ENCODE assay signal across 9 mouse cellular contexts in the genomic region with DNA sequence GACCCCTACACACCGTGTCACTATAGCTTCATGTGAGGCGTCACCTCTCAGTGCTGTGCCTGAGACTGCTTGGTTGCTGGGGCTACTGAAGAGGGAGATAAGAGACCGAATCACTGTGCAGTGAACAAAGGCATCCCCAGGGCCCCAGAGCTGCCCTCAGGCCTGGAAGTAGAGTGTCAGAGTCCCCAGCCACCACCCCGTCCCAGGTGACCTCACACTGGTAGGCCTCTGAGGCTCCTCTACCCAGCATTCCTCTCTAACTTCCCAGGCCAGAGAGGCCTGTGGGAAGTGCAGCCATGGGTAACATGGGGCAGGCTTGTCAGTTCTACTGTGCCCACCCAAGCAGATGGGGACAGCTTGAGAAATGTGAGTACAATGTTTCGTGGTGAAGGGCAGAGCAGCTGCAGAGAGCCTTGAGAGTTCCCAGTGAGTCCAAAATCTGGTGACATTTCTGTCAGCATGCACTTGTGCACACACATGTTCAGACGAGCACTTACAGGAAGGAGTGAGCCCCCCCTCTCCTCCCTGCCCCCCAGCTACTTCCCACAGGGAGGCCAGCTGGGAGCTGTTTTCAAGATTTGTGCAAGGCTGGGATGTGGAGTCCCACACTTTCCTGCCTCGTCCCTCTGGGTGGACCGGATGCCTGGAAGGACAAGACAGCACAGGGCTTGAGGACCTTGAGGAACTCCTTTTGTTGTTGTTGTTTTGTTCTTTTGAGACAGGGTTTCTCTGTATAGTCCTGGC. TPM values are rescaled to one million over a fixed set of nuclear protein-coding genes. Genes with fewer than 3 reads are reported as not detected.
A peak's percentile ranks its signal among the peaks of the same experiment; 100 is the strongest.
DNase-seq lines count a peak whose midpoint lies in the region; ATAC-seq and TF ChIP-seq lines count a peak whose summit lies in the region.
"Had no signal": no experiment of that assay in that cellular context is flagged by ENCODE, and none has a peak within 500 bp of the region (broad histone marks: within the 10 kb centered on the region; RNA-seq: fewer than 3 reads in every experiment).

No protein-coding gene starts in this region.

- H3K27me3 ChIP-seq in kidney, postnatal 0 days (ENCODE audit: insufficient read depth, low read length) = no peaks in the 10 kb centered on the region
- H3K27me3 ChIP-seq in embryonic facial prominence, embryonic 12.5 days = no peaks in the 10 kb centered on the region
- H3K27me3 ChIP-seq in limb, embryonic 14.5 days (ENCODE audit: control insufficient read depth, insufficient read depth, low read length) = no peaks in the 10 kb centered on the region

- H3K27ac ChIP-seq in kidney, postnatal 0 days = peak overlapping the region; percentile 36; the same call in 1 of the 2 replicates
- peak overlapping the region; percentile 52 for H3K27ac ChIP-seq in embryonic facial prominence, embryonic 12.5 days
- peak overlapping the region; percentile 2; the same call in 1 of the 2 replicates for H3K27ac ChIP-seq in limb, embryonic 14.5 days (replicated peaks; ENCODE audit: low read depth, low read length)

- H3K4me1 ChIP-seq in kidney, postnatal 0 days (replicated peaks; ENCODE audit: insufficient read depth, low read length) = peaks cover 14% of the 10 kb centered on the region
- H3K4me1 ChIP-seq in embryonic facial prominence, embryonic 12.5 days = peaks cover 23% of the 10 kb centered on the region
- peaks cover 15% of the 10 kb centered on the region for H3K4me1 ChIP-seq in limb, embryonic 14.5 days (ENCODE audit: control insufficient read depth, insufficient read depth, low read length)

- 0 out of 2 replicates have a peak, but pooled peaks cover 4% of the 10 kb centered on the region for H3K36me3 ChIP-seq in kidney, postnatal 0 days (ENCODE audit: insufficient read depth, low read length)
- no peaks in the 10 kb centered on the region for H3K36me3 ChIP-seq in embryonic facial prominence, embryonic 12.5 days
- H3K36me3 ChIP-seq in limb, embryonic 14.5 days (ENCODE audit: control insufficient read depth, insufficient read depth, low read length) = 0 out of 2 replicates have a peak, but pooled peaks cover 4% of the 10 kb centered on the region

- no peaks in the 10 kb centered on the region for H3K9me3 ChIP-seq in kidney, postnatal 0 days (replicated peaks; ENCODE audit: low read length)
- no peaks in the 10 kb centered on the region for H3K9me3 ChIP-seq in embryonic facial prominence, embryonic 12.5 days
- no peaks in the 10 kb centered on the region for H3K9me3 ChIP-seq in limb, embryonic 14.5 days (ENCODE audit: control insufficient read depth, low read length)

- DNase-seq in heart, adult 11 months = peak; percentile 91
- no peak for DNase-seq in heart, adult 9 months (ENCODE audit: low spot score in 2 of 2)
- no peak for DNase-seq in kidney, postnatal 0 days (ENCODE audit: low spot score)
- no peak for DNase-seq in kidney, postnatal 14 days
- DNase-seq in limb, embryonic 14.5 days (ENCODE audit: low spot score) = no peak
- DNase-seq in cerebellum, postnatal 25 days = no peak
- DNase-seq: thymus, adult 2 months had no signal

- TF ChIP-seq CTCF in kidney, postnatal 0 days (IDR thresholded peaks at IDR 0.05; ENCODE audit: low read depth) = no peak

- no peak for TF ChIP-seq POLR2A in limb, embryonic 14.5 days (IDR thresholded peaks at IDR 0.05; ENCODE audit: borderline replicate concordance, extremely low read depth, insufficient read depth, insufficient read length)

- H3K4me2 ChIP-seq in kidney, postnatal 0 days (ENCODE audit: low read length) = no peak overlapping the region
- no peak overlapping the region for H3K4me2 ChIP-seq in embryonic facial prominence, embryonic 12.5 days (replicated peaks)
- H3K4me2 ChIP-seq in limb, embryonic 14.5 days (replicated peaks; ENCODE audit: low read depth, low read length, severe bottlenecking) = no peak overlapping the region

- 57% methylated on average over 8 of the region's 8 CpGs for WGBS in kidney, postnatal 0 days
- WGBS in embryonic facial prominence, embryonic 12.5 days = 65% methylated on average over 8 of the region's 8 CpGs
- WGBS in limb, embryonic 14.5 days = 70% methylated on average over 8 of the region's 8 CpGs

- H3K4me3 ChIP-seq in kidney, postnatal 0 days (replicated peaks; ENCODE audit: low read depth, low read length) = no peak overlapping the region
- no peak overlapping the region for H3K4me3 ChIP-seq in embryonic facial prominence, embryonic 12.5 days
- no peak overlapping the region for H3K4me3 ChIP-seq in limb, embryonic 14.5 days (replicated peaks; ENCODE audit: low read length)

- ATAC-seq in kidney, postnatal 0 days (replicated peaks; ENCODE audit: low FRiP score, low read depth) = 0 out of 2 replicates have a peak, but pooled peaks have one; percentile 42
- no peak for ATAC-seq in embryonic facial prominence, embryonic 12.5 days (ENCODE audit: insufficient number of reproducible peaks, insufficient read depth, low FRiP score, low TSS enrichment)
- ATAC-seq in limb, embryonic 14.5 days (ENCODE audit: low FRiP score, low read depth) = peak; percentile 48
- no peak for ATAC-seq in erythroid progenitor cell, adult 5-6 weeks (replicated peaks; ENCODE audit: low FRiP score, poor library complexity, severe bottlenecking)

- H3K9ac ChIP-seq in kidney, postnatal 0 days (ENCODE audit: low read depth, low read length) = no peak overlapping the region
- no peak overlapping the region for H3K9ac ChIP-seq in embryonic facial prominence, embryonic 12.5 days
- no peak overlapping the region for H3K9ac ChIP-seq in limb, embryonic 14.5 days (ENCODE audit: low read depth, low read length, severe bottlenecking)

RNA-seq across cellular contexts. Expression of a gene that starts 37.0 kb away (rescaled TPM):
- polyA plus RNA-seq in kidney, postnatal 0 days (2015; fragmentation: Nextera tagmentation; extraction: Ambion mirVana) = 5.7 and 7.1 TPM in 2 replicates
- polyA plus RNA-seq in embryonic facial prominence, embryonic 12.5 days (2016; fragmentation: Nextera tagmentation; extraction: Ambion mirVana) = 7.6 and 7.9 TPM in 2 replicates
- 36.7 and 46.7 TPM in 2 replicates for polyA plus RNA-seq in limb, embryonic 14.5 days (2012; rRNA removed)
- 11.4 and 11.5 TPM in 2 replicates for polyA plus RNA-seq in limb, embryonic 14.5 days (2014; fragmentation: Nextera tagmentation; extraction: Ambion mirVana)
- total RNA-seq in erythroid progenitor cell, adult 5-6 weeks (2015; ENCODE audit: low replicate concordance) = 15.9 and 18.4 TPM in 2 replicates
- 13.5 and 13.7 TPM in 2 replicates for total RNA-seq in erythroid progenitor cell, adult 5-6 weeks (2017; ENCODE audit: low replicate concordance)

RNA-seq across cellular contexts. Expression of a gene that starts 53.2 kb away (rescaled TPM):
- 9.9 and 11.2 TPM in 2 replicates for polyA plus RNA-seq in kidney, postnatal 0 days (2015; fragmentation: Nextera tagmentation; extraction: Ambion mirVana)
- polyA plus RNA-seq in embryonic facial prominence, embryonic 12.5 days (2016; fragmentation: Nextera tagmentation; extraction: Ambion mirVana) = 17.0 and 18.7 TPM in 2 replicates
- polyA plus RNA-seq in limb, embryonic 14.5 days (2012; rRNA removed) = 27.8 and 35.9 TPM in 2 replicates
- 17.6 and 18.6 TPM in 2 replicates for polyA plus RNA-seq in limb, embryonic 14.5 days (2014; fragmentation: Nextera tagmentation; extraction: Ambion mirVana)
- 16.2 and 28.5 TPM in 2 replicates for total RNA-seq in erythroid progenitor cell, adult 5-6 weeks (2015; ENCODE audit: low replicate concordance)
- total RNA-seq in erythroid progenitor cell, adult 5-6 weeks (2017; ENCODE audit: low replicate concordance) = 9.0 and 10.1 TPM in 2 replicates

Comparison
In these comparisons a context has a peak if more than half of its experiments do, and no peak if none do; other contexts are left out.
1. ATAC-seq: peak in kidney, postnatal 0 days (single experiment) and limb, embryonic 14.5 days (single experiment); none in embryonic facial prominence, embryonic 12.5 days (single experiment) and erythroid progenitor cell, adult 5-6 weeks (single experiment).
2. H3K27ac ChIP-seq: peak in every context shown above with its lines; median percentile 52 in embryonic facial prominence, embryonic 12.5 days; 36 in kidney, postnatal 0 days; 2 in limb, embryonic 14.5 days.